Mouse (Mus musculus) kidney, postnatal 10 days (tissue): ENCODE results near the gene Slc38a7.
A peak's percentile ranks its signal among the peaks of the same experiment; 100 is the strongest.
"Not testable (repeated sequence)": the region's sequence is repeated elsewhere in the genome, so short reads cannot be mapped to it uniquely, and the experiment has no call there.

Experiments used
- DNase-seq: peaks from one replicate; pipeline ENCODE4 v3.0.0; 2021; ENCODE audit warnings: mixed read lengths

Gene Slc38a7

GRCm38 (mm10) chr8:95848734-95849464, 4.4 kb downstream of the Slc38a7 start:
- DNase-seq, result no peak

- DNase-seq, result peak; percentile 11
Measured at GRCm38 (mm10) chr8:95848061-95848551, 5.2 kb downstream of the Slc38a7 start.

GRCm38 (mm10) chr8:95845026-95845425, 8.3 kb downstream of the Slc38a7 start:
- DNase-seq, result no peak

GRCm38 (mm10) chr8:95843968-95844367, 9.4 kb downstream of the Slc38a7 start:
- no peak for DNase-seq

GRCm38 (mm10) chr8:95841436-95841835, 11.9 kb downstream of the Slc38a7 start:
- no peak for DNase-seq

- DNase-seq, result no peak
Measured at GRCm38 (mm10) chr8:95839289-95839688, 14.1 kb downstream of the Slc38a7 start.

GRCm38 (mm10) chr8:95837266-95837665, 16.1 kb downstream of the Slc38a7 start:
- no peak for DNase-seq

- no peak for DNase-seq
Measured at GRCm38 (mm10) chr8:95835891-95836290, 17.4 kb downstream of the Slc38a7 start.

- peak; percentile 46 for DNase-seq
Measured at GRCm38 (mm10) chr8:95833435-95833984, 19.8 kb downstream of the Slc38a7 start.

GRCm38 (mm10) chr8:95832603-95833434, 20.5 kb downstream of the Slc38a7 start:
- peak; percentile 89 for DNase-seq

- no peak for DNase-seq
Measured at GRCm38 (mm10) chr8:95830144-95830543, 23.2 kb downstream of the Slc38a7 start.

GRCm38 (mm10) chr8:95825162-95825561, 28.2 kb downstream of the Slc38a7 start, which contains the start of gene Sap18b:
TSS of gene Sap18b (plus strand) at chr8:95825346.
- DNase-seq, result not testable (repeated sequence)

GRCm38 (mm10) chr8:95822699-95823098, 30.6 kb downstream of the Slc38a7 start:
- DNase-seq, result no peak

- no peak for DNase-seq
Measured at GRCm38 (mm10) chr8:95822096-95822495, 31.2 kb downstream of the Slc38a7 start.

GRCm38 (mm10) chr8:95821266-95821665, 32.1 kb downstream of the Slc38a7 start:
- DNase-seq, result no peak

GRCm38 (mm10) chr8:95818211-95818610, 35.1 kb downstream of the Slc38a7 start:
- no peak for DNase-seq

- no peak for DNase-seq
Measured at GRCm38 (mm10) chr8:95817597-95817996, 35.7 kb downstream of the Slc38a7 start.

- no peak for DNase-seq
Measured at GRCm38 (mm10) chr8:95816044-95816708, 37.2 kb downstream of the Slc38a7 start.

GRCm38 (mm10) chr8:95810184-95810591, 43.2 kb downstream of the Slc38a7 start:
- no peak for DNase-seq

GRCm38 (mm10) chr8:95809116-95809515, 44.2 kb downstream of the Slc38a7 start:
- no peak for DNase-seq

- DNase-seq, result no peak
Measured at GRCm38 (mm10) chr8:95808631-95809030, 44.7 kb downstream of the Slc38a7 start.

GRCm38 (mm10) chr8:95807861-95808260, 45.5 kb downstream of the Slc38a7 start:
- peak; percentile 95 for DNase-seq

GRCm38 (mm10) chr8:95807331-95807843, 46.0 kb downstream of the Slc38a7 start, which contains the start of gene Cnot1:
TSS of gene Cnot1 (minus strand) at chr8:95807464.
- DNase-seq, result peak; percentile 97
